In the genomic region with DNA sequence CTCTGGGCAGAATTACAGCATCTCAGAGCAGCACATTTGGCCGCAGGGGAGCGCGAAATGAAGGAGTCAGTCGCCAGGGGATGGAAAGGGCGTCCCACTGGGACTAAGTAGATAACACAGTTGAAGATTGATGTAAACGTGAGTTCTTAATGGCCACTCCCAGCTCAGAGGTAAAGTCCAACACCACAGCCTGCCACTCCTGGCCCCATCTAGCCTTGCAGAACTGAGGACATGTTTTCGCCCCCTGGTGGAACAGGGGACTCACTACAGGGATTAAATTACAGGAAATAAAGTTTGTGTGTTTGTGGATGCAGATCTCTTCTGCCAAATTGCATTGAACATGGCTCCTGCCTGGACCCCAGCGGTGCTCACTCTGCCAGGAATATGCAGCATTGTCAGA, we compare ENCODE assay signal across 8 mouse cellular contexts.
DNase-seq lines count a peak whose midpoint lies in the region; ATAC-seq and TF ChIP-seq lines count a peak whose summit lies in the region.

No protein-coding gene starts in this region.

- no peak overlapping the region for H3K27ac ChIP-seq in heart, postnatal 0 days (ENCODE audit: low read depth)

- no peak for ATAC-seq in heart, postnatal 0 days (ENCODE audit: insufficient read depth, low read depth)
- ATAC-seq in granulocyte monocyte progenitor cell, adult 5-6 weeks (replicated peaks; ENCODE audit: poor library complexity, severe bottlenecking): peak; percentile 63

- no peak overlapping the region for H3K9ac ChIP-seq in heart, postnatal 0 days (replicated peaks; ENCODE audit: low read depth, low read length)

- 15% methylated on average over 8 of the region's 8 CpGs for WGBS in heart, postnatal 0 days

- no peaks in the 10 kb centered on the region for H3K36me3 ChIP-seq in heart, postnatal 0 days (replicated peaks; ENCODE audit: control insufficient read depth, insufficient read depth, low read length)
- no peaks in the 10 kb centered on the region for H3K36me3 ChIP-seq in megakaryocyte, embryonic 14.5 days (replicated peaks; ENCODE audit: low read length)

- H3K9me3 ChIP-seq in heart, postnatal 0 days (replicated peaks; ENCODE audit: control insufficient read depth, low read length): no peaks in the 10 kb centered on the region
- no peaks in the 10 kb centered on the region for H3K9me3 ChIP-seq in megakaryocyte, embryonic 14.5 days

- intact Hi-C loops in heart, postnatal 25 days (cut with DNase I): loop anchor here (5.0 kb wide), 1 partner anchor 481 kb away; no protein-coding TSS in a partner anchor
- intact Hi-C loops in gastrocnemius, postnatal 14 days (cut with DNase I; ENCODE audit: low total_unique reads): no loop called here
- intact Hi-C loops in left cerebral cortex, postnatal 10 days (cut with DNase I): loop anchor here (10.0 kb wide), 1 partner anchor 584 kb away; no protein-coding TSS in a partner anchor

- DNase-seq in heart, postnatal 0 days (ENCODE audit: low spot score): peak; percentile 23
- no peak for DNase-seq in heart, postnatal 25 days (ENCODE audit: low spot score)
- DNase-seq in urinary bladder, postnatal 25 days (ENCODE audit: low spot score): peak; percentile 11
- DNase-seq in urinary bladder, postnatal 4 days (ENCODE audit: low spot score in 2 of 2): no peak
- no peak for DNase-seq in gastrocnemius, postnatal 14 days
- DNase-seq in left cerebral cortex, postnatal 10 days (ENCODE audit: extremely low spot score in 1 of 2, low spot score in 2 of 2): no peak

- TF ChIP-seq EP300 in heart, postnatal 0 days (IDR thresholded peaks at IDR 0.05; ENCODE audit: low read depth): no peak

- no peak overlapping the region for H3K4me3 ChIP-seq in heart, postnatal 0 days (ENCODE audit: low read depth, low read length)
- peak overlapping the region; percentile 55 for H3K4me3 ChIP-seq in megakaryocyte, embryonic 14.5 days (replicated peaks)

- H3K4me2 ChIP-seq in heart, postnatal 0 days (ENCODE audit: low read depth, low read length): no peak overlapping the region

- no peaks in the 10 kb centered on the region for H3K27me3 ChIP-seq in heart, postnatal 0 days (ENCODE audit: control insufficient read depth, insufficient read depth, low read length)
- H3K27me3 ChIP-seq in megakaryocyte, embryonic 14.5 days (replicated peaks): peaks cover 12% of the 10 kb centered on the region

- peak; percentile 62 for TF ChIP-seq CTCF in heart, postnatal 0 days (IDR thresholded peaks at IDR 0.05; ENCODE audit: low read depth)

- H3K4me1 ChIP-seq in heart, postnatal 0 days (ENCODE audit: control insufficient read depth, insufficient read depth): no peaks in the 10 kb centered on the region
- peaks cover 24% of the 10 kb centered on the region for H3K4me1 ChIP-seq in megakaryocyte, embryonic 14.5 days

Comparison
In these comparisons a context has a peak if more than half of its experiments do, and no peak if none do; other contexts are left out.
1. DNase-seq: peak in heart, postnatal 0 days (single experiment) and urinary bladder, postnatal 25 days (single experiment); none in heart, postnatal 25 days (single experiment), urinary bladder, postnatal 4 days (0 of 2), gastrocnemius, postnatal 14 days (single experiment) and left cerebral cortex, postnatal 10 days (0 of 2).